Mouse (Mus musculus): Measurements from ENCODE around the gene Ryr1.
"Not testable (repeated sequence)": the region's sequence is repeated elsewhere in the genome, so short reads cannot be mapped to it uniquely, and the experiment has no call there.

The Ryr1 gene

GRCm38 (mm10) chr7:28985207-28985606 is 139.8 kb downstream of the Ryr1 start:
- no peak for DNase-seq (ENCODE audit: low spot score)

- no peak for DNase-seq (ENCODE audit: low spot score)
Observed at GRCm38 (mm10) chr7:28984452-28984851, 140.5 kb downstream of the Ryr1 start.

- DNase-seq (ENCODE audit: low spot score) = no peak
Observed at GRCm38 (mm10) chr7:28983849-28984248, 141.1 kb downstream of the Ryr1 start.

GRCm38 (mm10) chr7:28983141-28983564 is 141.8 kb downstream of the Ryr1 start:
- no peak for DNase-seq (ENCODE audit: low spot score)

GRCm38 (mm10) chr7:28982274-28983013 is 142.5 kb downstream of the Ryr1 start:
- no peak for DNase-seq (ENCODE audit: low spot score)

GRCm38 (mm10) chr7:28981651-28982273 is 143.2 kb downstream of the Ryr1 start, which contains the start of the genes Eif3k and Map4k1:
TSS of gene Eif3k (minus strand) at chr7:28981864.
TSS of gene Map4k1 (plus strand) at chr7:28982050.
- DNase-seq (ENCODE audit: low spot score) = peak; percentile 83

- DNase-seq (ENCODE audit: low spot score) = no peak
Observed at GRCm38 (mm10) chr7:28977556-28977955, 147.4 kb downstream of the Ryr1 start.

GRCm38 (mm10) chr7:28973025-28973424 is 152.0 kb downstream of the Ryr1 start:
- DNase-seq (ENCODE audit: low spot score) = no peak

- DNase-seq (ENCODE audit: low spot score) = peak; percentile 55
Observed at GRCm38 (mm10) chr7:28972542-28972985, 152.4 kb downstream of the Ryr1 start.

GRCm38 (mm10) chr7:28971770-28972269 is 153.2 kb downstream of the Ryr1 start:
- no peak for DNase-seq (ENCODE audit: low spot score)

- DNase-seq (ENCODE audit: low spot score) = no peak
Observed at GRCm38 (mm10) chr7:28971029-28971428, 153.9 kb downstream of the Ryr1 start.

- DNase-seq (ENCODE audit: low spot score) = no peak
Observed at GRCm38 (mm10) chr7:28969672-28970394, 155.1 kb downstream of the Ryr1 start.

- DNase-seq (ENCODE audit: low spot score) = no peak
Observed at GRCm38 (mm10) chr7:28969271-28969670, 155.7 kb downstream of the Ryr1 start.

- DNase-seq (ENCODE audit: low spot score) = not testable (repeated sequence)
Observed at GRCm38 (mm10) chr7:28968120-28968519, 156.9 kb downstream of the Ryr1 start.

- no peak for DNase-seq (ENCODE audit: low spot score)
Observed at GRCm38 (mm10) chr7:28966751-28967505, 158.1 kb downstream of the Ryr1 start.

- no peak for DNase-seq (ENCODE audit: low spot score)
Observed at GRCm38 (mm10) chr7:28966181-28966580, 158.8 kb downstream of the Ryr1 start.

GRCm38 (mm10) chr7:28965346-28965840 is 159.6 kb downstream of the Ryr1 start:
- DNase-seq (ENCODE audit: low spot score) = no peak

- DNase-seq (ENCODE audit: low spot score) = no peak
Observed at GRCm38 (mm10) chr7:28963399-28963923, 161.5 kb downstream of the Ryr1 start.

GRCm38 (mm10) chr7:28961927-28962670 is 162.9 kb downstream of the Ryr1 start, which contains the start of gene Actn4:
TSS of gene Actn4 (minus strand) at chr7:28962340.
- peak; percentile 95 for DNase-seq (ENCODE audit: low spot score)

GRCm38 (mm10) chr7:28961584-28961926 is 163.4 kb downstream of the Ryr1 start:
- DNase-seq (ENCODE audit: low spot score) = no peak
